18 mouse cellular contexts compared by ENCODE assay signal in the genomic region with DNA sequence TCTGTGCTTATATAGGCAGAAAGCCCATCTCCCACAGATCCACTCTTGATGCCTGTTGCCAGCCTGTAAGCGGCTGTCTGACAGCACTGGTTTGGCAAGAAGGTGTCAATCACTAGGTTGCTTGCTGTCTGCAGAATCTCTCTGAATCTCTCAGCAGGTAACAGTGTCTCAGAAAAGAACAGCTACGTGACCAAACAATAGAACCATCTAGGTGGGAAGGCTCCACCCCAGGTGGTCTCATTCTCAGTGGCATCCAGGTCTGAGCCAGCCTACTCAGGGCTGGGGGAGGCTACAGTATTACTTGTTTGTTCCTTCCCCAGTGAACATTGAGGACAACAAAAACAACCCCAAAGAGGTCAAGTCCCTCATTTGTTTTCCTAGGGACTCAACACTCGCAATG.
"Had no signal": no experiment of that assay in that cellular context is flagged by ENCODE, and none has a peak within 500 bp of the region (broad histone marks: within the 10 kb centered on the region; RNA-seq: fewer than 3 reads in every experiment).

No protein-coding gene starts in this region.

- H3K9ac ChIP-seq: lung, embryonic 14.5 days; midbrain, embryonic 12.5 days; neural tube, embryonic 13.5 days; neural tube, embryonic 15.5 days had no signal

- DNase-seq: lung, embryonic 14.5 days; lung, postnatal 10 days; lung, postnatal 4 days; midbrain, embryonic 14.5 days; retina, postnatal 1 day; right cerebral cortex, adult 18-20 months; right cerebral cortex, postnatal 25 days; right cerebral cortex, postnatal 4 days; spleen, adult 18-20 months; thymus, adult 18-20 months; thymus, postnatal 14 days; thymus, postnatal 36 days had no signal

- H3K27me3 ChIP-seq: midbrain, embryonic 12.5 days; neural tube, embryonic 13.5 days; neural tube, embryonic 15.5 days had no signal

- H3K9me3 ChIP-seq: midbrain, embryonic 12.5 days; neural tube, embryonic 15.5 days had no signal

- ATAC-seq: midbrain, embryonic 16.5 days had no signal

- H3K36me3 ChIP-seq: midbrain, embryonic 10.5 days; midbrain, embryonic 12.5 days; neural tube, embryonic 13.5 days; neural tube, embryonic 15.5 days had no signal

- H3K27ac ChIP-seq: midbrain, embryonic 12.5 days; neural tube, embryonic 13.5 days; neural tube, embryonic 15.5 days had no signal

- H3K4me1 ChIP-seq: neural tube, embryonic 15.5 days had no signal

- H3K4me3 ChIP-seq: midbrain, embryonic 10.5 days; midbrain, embryonic 12.5 days; myocyte; neural tube, embryonic 13.5 days; neural tube, embryonic 15.5 days had no signal

- H3K4me2 ChIP-seq: lung, embryonic 14.5 days; midbrain, embryonic 12.5 days; neural tube, embryonic 13.5 days; neural tube, embryonic 15.5 days had no signal
